ENCODE assay signal across 10 mouse cellular contexts in genomic region chr1:156471955-156472354, GRCm38 (mm10). TPM values are rescaled to one million over a fixed set of nuclear protein-coding genes. Genes with fewer than 3 reads are reported as not detected.
DNase-seq lines count a peak whose midpoint lies in the region; ATAC-seq and TF ChIP-seq lines count a peak whose summit lies in the region.
"Had no signal": no experiment of that assay in that cellular context is flagged by ENCODE, and none has a peak within 500 bp of the region (broad histone marks: within the 10 kb centered on the region; RNA-seq: fewer than 3 reads in every experiment).

No protein-coding gene starts in this region.

- H3K27me3 ChIP-seq in kidney, embryonic 14.5 days (ENCODE audit: control insufficient read depth, insufficient read depth, low read length): no peaks in the 10 kb centered on the region
- H3K27me3 ChIP-seq in kidney, adult 2 months (replicated peaks; ENCODE audit: control insufficient read depth, insufficient read depth, low read length): no peaks in the 10 kb centered on the region
- H3K27me3 ChIP-seq in spleen, adult 2 months (ENCODE audit: control insufficient read depth, insufficient read depth, low read length): no peaks in the 10 kb centered on the region
- peaks cover 4% of the 10 kb centered on the region for H3K27me3 ChIP-seq in liver, embryonic 14.5 days (ENCODE audit: control insufficient read depth, insufficient read depth, low read length)

- H3K9me3 ChIP-seq in kidney, embryonic 14.5 days (ENCODE audit: control insufficient read depth, low read length): no peaks in the 10 kb centered on the region
- no peaks in the 10 kb centered on the region for H3K9me3 ChIP-seq in liver, embryonic 14.5 days (ENCODE audit: control insufficient read depth, low read length)

- no peak overlapping the region for H3K27ac ChIP-seq in kidney, embryonic 14.5 days (ENCODE audit: low read depth, low read length)
- H3K27ac ChIP-seq in kidney, adult 2 months (ENCODE audit: insufficient read depth, low read depth, low read length): no peak overlapping the region
- peak overlapping the region; percentile 52 for H3K27ac ChIP-seq in spleen, adult 2 months (ENCODE audit: insufficient read depth, low read length)
- H3K27ac ChIP-seq in liver, embryonic 14.5 days: no peak overlapping the region
- H3K27ac ChIP-seq: hindbrain, postnatal 0 days had no signal

- no peak overlapping the region for H3K9ac ChIP-seq in kidney, embryonic 14.5 days (ENCODE audit: low read depth, low read length)
- H3K9ac ChIP-seq in liver, embryonic 14.5 days (replicated peaks): no peak overlapping the region

- TF ChIP-seq EP300 in liver, embryonic 14.5 days (IDR thresholded peaks at IDR 0.05; ENCODE audit: low read depth): no peak

- no peak for DNase-seq in kidney, adult 2 months
- DNase-seq in spleen, adult 2 months (ENCODE audit: low read depth in 1 of 2, low spot score in 2 of 2): no peak
- DNase-seq in spleen, postnatal 10 days (ENCODE audit: low spot score in 2 of 2): no peak
- no peak for DNase-seq in liver, embryonic 14.5 days (ENCODE audit: low read depth in 3 of 3, low spot score in 3 of 3)
- no peak for DNase-seq in right cerebral cortex, adult 2 months (ENCODE audit: low spot score in 2 of 2)
- DNase-seq in urinary bladder, postnatal 36 days (ENCODE audit: low spot score in 2 of 2): no peak
- DNase-seq: cerebellum, postnatal 25 days had no signal

- no peaks in the 10 kb centered on the region for H3K36me3 ChIP-seq in kidney, embryonic 14.5 days (ENCODE audit: control insufficient read depth, insufficient read depth, low read length)
- H3K36me3 ChIP-seq in kidney, adult 2 months (ENCODE audit: control insufficient read depth, insufficient read depth, low read length): no peaks in the 10 kb centered on the region
- H3K36me3 ChIP-seq in spleen, adult 2 months (ENCODE audit: control insufficient read depth, insufficient read depth, low read length): no peaks in the 10 kb centered on the region
- H3K36me3 ChIP-seq in liver, embryonic 14.5 days (replicated peaks; ENCODE audit: control insufficient read depth, insufficient read depth, low read depth): no peaks in the 10 kb centered on the region

- no peak for TF ChIP-seq CTCF in kidney, adult 2 months (conservative IDR thresholded peaks at IDR 0.05; ENCODE audit: insufficient read depth, insufficient read length, low read depth, low read length)
- TF ChIP-seq CTCF in spleen, adult 2 months (IDR thresholded peaks at IDR 0.05; ENCODE audit: extremely low read depth, insufficient read depth, insufficient read length, insufficient replicate concordance): no peak
- TF ChIP-seq CTCF in liver, embryonic 14.5 days (IDR thresholded peaks at IDR 0.05; ENCODE audit: low read depth): no peak

- H3K4me1 ChIP-seq in kidney, embryonic 14.5 days (ENCODE audit: control insufficient read depth, insufficient read depth, low read length): peaks cover 15% of the 10 kb centered on the region; the same call in 1 of the 2 replicates
- H3K4me1 ChIP-seq in kidney, adult 2 months (ENCODE audit: control insufficient read depth, insufficient read depth, low read length): 0 out of 2 replicates have a peak, but pooled peaks cover 3% of the 10 kb centered on the region
- peaks cover 12% of the 10 kb centered on the region for H3K4me1 ChIP-seq in spleen, adult 2 months (ENCODE audit: control insufficient read depth, insufficient read depth, insufficient read length)
- H3K4me1 ChIP-seq in liver, embryonic 14.5 days (replicated peaks; ENCODE audit: control insufficient read depth in 2 of 2, insufficient read depth in 2 of 2, low read length in 1 of 2): peaks cover 0 to 7% of the 10 kb centered on the region in 2 experiments; a peak in 2 of 4 replicates

- peak overlapping the region; percentile 64 for H3K4me2 ChIP-seq in kidney, embryonic 14.5 days (replicated peaks; ENCODE audit: low read depth, low read length)
- peak overlapping the region; percentile 71 for H3K4me2 ChIP-seq in liver, embryonic 14.5 days (ENCODE audit: low read depth)

- ATAC-seq in kidney, embryonic 14.5 days (ENCODE audit: low FRiP score, low TSS enrichment): no peak
- no peak for ATAC-seq in liver, embryonic 14.5 days (ENCODE audit: insufficient read depth)
- ATAC-seq: CD4-positive, CD25-positive, alpha-beta regulatory T cell, adult 4 months; hindbrain, postnatal 0 days had no signal

- WGBS in kidney, embryonic 14.5 days: 74% methylated on average over 7 of the region's 7 CpGs
- WGBS in kidney, adult 2 months: 85% methylated on average over 7 of the region's 7 CpGs
- 85% methylated on average over 7 of the region's 7 CpGs for WGBS in spleen, adult 2 months
- 54% methylated on average over 7 of the region's 7 CpGs for WGBS in liver, embryonic 14.5 days (ENCODE audit: insufficient replicate concordance)

- H3K4me3 ChIP-seq in kidney, embryonic 14.5 days (ENCODE audit: low read length): peak overlapping the region; percentile 7; the same call in 1 of the 2 replicates
- H3K4me3 ChIP-seq in kidney, adult 2 months (ENCODE audit: insufficient read depth, low read depth, low read length): no peak overlapping the region
- H3K4me3 ChIP-seq in spleen, adult 2 months (ENCODE audit: extremely low read depth, insufficient read depth, insufficient read length): no peak overlapping the region
- H3K4me3 ChIP-seq in liver, embryonic 14.5 days (ENCODE audit: insufficient read depth in 1 of 2, low read depth in 2 of 2, low read length in 2 of 2): peak overlapping the region in 1 of 2 experiments; percentile 12; a peak in 1 of 4 replicates

- TF ChIP-seq POLR2A in kidney, adult 2 months (IDR thresholded peaks at IDR 0.05; ENCODE audit: low read depth, low read length): no peak
- no peak for TF ChIP-seq POLR2A in spleen, adult 2 months (IDR thresholded peaks at IDR 0.05; ENCODE audit: low read depth, low read length)

RNA-seq across cellular contexts. Expression of gene Soat1, which starts 2.2 kb away (rescaled TPM):
- 43.7 and 54.0 TPM in 2 replicates for polyA plus RNA-seq in kidney, embryonic 14.5 days (2014; fragmentation: Nextera tagmentation; extraction: Ambion mirVana)
- 21.8 and 22.3 TPM in 2 replicates for polyA plus RNA-seq in kidney, adult 2 months (2012; rRNA removed)
- 21.3 and 26.0 TPM in 2 replicates for polyA plus RNA-seq in spleen, adult 2 months (2012; rRNA removed)
- polyA plus RNA-seq in liver, embryonic 14.5 days (2012; rRNA removed): 8.1 and 8.8 TPM in 2 replicates
- polyA plus RNA-seq in liver, embryonic 14.5 days (2014; fragmentation: Nextera tagmentation; extraction: Ambion mirVana): 10.4 and 11.7 TPM in 2 replicates

RNA-seq across cellular contexts. Expression of gene Axdnd1, which starts 51.0 kb away (rescaled TPM):
- 0.29 and 1.8 TPM in 2 replicates for polyA plus RNA-seq in kidney, embryonic 14.5 days (2014; fragmentation: Nextera tagmentation; extraction: Ambion mirVana)
- polyA plus RNA-seq in kidney, adult 2 months (2012; rRNA removed): not detected in 2 replicates
- not detected in 2 replicates for polyA plus RNA-seq in spleen, adult 2 months (2012; rRNA removed)
- 0.06 TPM in 1 of 2 replicates, not detected in the other for polyA plus RNA-seq in liver, embryonic 14.5 days (2012; rRNA removed)
- 0.06 and 0.09 TPM in 2 replicates for polyA plus RNA-seq in liver, embryonic 14.5 days (2014; fragmentation: Nextera tagmentation; extraction: Ambion mirVana)

RNA-seq across cellular contexts. Expression of gene Gm10031, which starts 51.9 kb away (rescaled TPM):
- 0.66 and 0.88 TPM in 2 replicates for polyA plus RNA-seq in kidney, embryonic 14.5 days (2014; fragmentation: Nextera tagmentation; extraction: Ambion mirVana)
- polyA plus RNA-seq in kidney, adult 2 months (2012; rRNA removed): 9.2 and 13.2 TPM in 2 replicates
- 15.4 and 17.3 TPM in 2 replicates for polyA plus RNA-seq in spleen, adult 2 months (2012; rRNA removed)
- 1.0 and 2.1 TPM in 2 replicates for polyA plus RNA-seq in liver, embryonic 14.5 days (2012; rRNA removed)
- polyA plus RNA-seq in liver, embryonic 14.5 days (2014; fragmentation: Nextera tagmentation; extraction: Ambion mirVana): 0.27 TPM in 1 of 2 replicates, not detected in the other
